Mouse (Mus musculus) frontal cortex, postnatal 10 days (tissue): Measurements from ENCODE around the gene Bcl7a.

Source experiments
- DNase-seq, 2 experiments: peaks; one replicate each; pipeline ENCODE4 v3.0.0; 2022; ENCODE audit warnings: low spot score in 2 of 2, mixed read lengths in 1 of 2

The Bcl7a gene

GRCm38 (mm10) chr5:123327686-123328085, 15.9 kb upstream of the Bcl7a start:
- no peak for DNase-seq

- no peak for DNase-seq
Observed at GRCm38 (mm10) chr5:123333566-123333965, 10.1 kb upstream of the Bcl7a start.

- no peak for DNase-seq
Observed at GRCm38 (mm10) chr5:123336205-123336961, 7.3 kb upstream of the Bcl7a start.

- no peak for DNase-seq
Observed at GRCm38 (mm10) chr5:123338463-123338862, 5.2 kb upstream of the Bcl7a start.

GRCm38 (mm10) chr5:123344628-123344962, 961 bp downstream of the Bcl7a start:
- DNase-seq, result no peak

GRCm38 (mm10) chr5:123344963-123345852, 1.6 kb downstream of the Bcl7a start:
- peak in 1 of 2 experiments; percentile 57 for DNase-seq

GRCm38 (mm10) chr5:123345853-123346654, 2.4 kb downstream of the Bcl7a start:
- peak; percentile 61 to 64 for DNase-seq

- DNase-seq, result no peak
Observed at GRCm38 (mm10) chr5:123346701-123347270, 3.2 kb downstream of the Bcl7a start.

- DNase-seq, result no peak
Observed at GRCm38 (mm10) chr5:123347985-123348384, 4.4 kb downstream of the Bcl7a start.

- DNase-seq, result no peak
Observed at GRCm38 (mm10) chr5:123350386-123350785, 6.8 kb downstream of the Bcl7a start.

- DNase-seq, result no peak
Observed at GRCm38 (mm10) chr5:123355918-123356317, 12.3 kb downstream of the Bcl7a start.

- DNase-seq, result no peak
Observed at GRCm38 (mm10) chr5:123357253-123357652, 13.6 kb downstream of the Bcl7a start.

- DNase-seq, result no peak
Observed at GRCm38 (mm10) chr5:123359431-123359830, 15.8 kb downstream of the Bcl7a start.

GRCm38 (mm10) chr5:123362911-123363310, 19.3 kb downstream of the Bcl7a start:
- no peak for DNase-seq

- DNase-seq, result no peak
Observed at GRCm38 (mm10) chr5:123364302-123364971, 20.8 kb downstream of the Bcl7a start.

GRCm38 (mm10) chr5:123368869-123369488, 25.3 kb downstream of the Bcl7a start:
- DNase-seq, result no peak

- no peak for DNase-seq
Observed at GRCm38 (mm10) chr5:123370049-123370448, 26.4 kb downstream of the Bcl7a start.

GRCm38 (mm10) chr5:123375262-123375661, 31.6 kb downstream of the Bcl7a start:
- no peak for DNase-seq

- DNase-seq, result no peak
Observed at GRCm38 (mm10) chr5:123375793-123376452, 32.3 kb downstream of the Bcl7a start.

GRCm38 (mm10) chr5:123376569-123376968, 32.9 kb downstream of the Bcl7a start:
- peak; percentile 67 to 75 for DNase-seq
